Mouse (Mus musculus) midbrain, embryonic 13.5 days (tissue): ENCODE results near the gene Dab2ip. TPM values are rescaled to one million over a fixed set of nuclear protein-coding genes. Genes with fewer than 3 reads are reported as not detected.
A peak's percentile ranks its signal among the peaks of the same experiment; 100 is the strongest.

ENCODE experiments used
- ATAC-seq: fragments of 200-750 bp; cut with Nextera tagmentation; 2 replicates; pipeline ENCODE4 v1.8.0; 2017; ENCODE audit warnings: mild to moderate bottlenecking, moderate TSS enrichment, moderate library complexity
- H3K27ac ChIP-seq: fragments of 300-500 bp; sonication (generic); 2 replicates; pipeline ENCODE4 v1.5.1; 2015; ENCODE audit warnings: inconsistent platforms, mild to moderate bottlenecking, moderate library complexity
- H3K27me3 ChIP-seq: fragments of 300-500 bp; sonication (generic); 2 replicates; pipeline ENCODE4 v1.6.1; 2015; ENCODE audit warnings: mild to moderate bottlenecking, inconsistent platforms
- H3K36me3 ChIP-seq: fragments of 300-500 bp; sonication (generic); 2 replicates; pipeline ENCODE4 v1.6.1; 2015; ENCODE audit warnings: mild to moderate bottlenecking, inconsistent platforms
- H3K4me1 ChIP-seq: fragments of 300-500 bp; sonication (generic); replicated peaks from 2 replicates; pipeline ENCODE4 v1.6.1; 2015; ENCODE audit warnings: inconsistent platforms
- H3K4me2 ChIP-seq: fragments of 300-500 bp; sonication (generic); replicated peaks from 2 replicates; pipeline ENCODE4 v1.6.1; 2015; ENCODE audit warnings: moderate library complexity, mild to moderate bottlenecking, inconsistent platforms
- H3K4me3 ChIP-seq: fragments of 300-500 bp; sonication (generic); replicated peaks from 2 replicates; pipeline ENCODE4 v1.5.1; 2015; ENCODE audit warnings: mild to moderate bottlenecking, inconsistent platforms
- H3K9ac ChIP-seq: fragments of 300-500 bp; sonication (generic); replicated peaks from 2 replicates; pipeline ENCODE4 v1.6.1; 2015; ENCODE audit warnings: mild to moderate bottlenecking, inconsistent platforms
- H3K9me3 ChIP-seq: fragments of 300-500 bp; sonication (generic); 2 replicates; pipeline ENCODE4 v1.6.1; 2016; ENCODE audit warnings: mild to moderate bottlenecking, inconsistent platforms
- WGBS: fragments of 180-500 bp; shearing (Covaris S2); methylation state at CpG from one replicate; pipeline ENCODE4 v1.1.7; 2015; 5-methylcytosine and 5-hydroxymethylcytosine counted together
- polyA plus RNA-seq: library from polyadenylated mRNA; unstranded; fragments of >200 nt; fragmentation: Nextera tagmentation; extraction: Ambion mirVana; gene quantifications from 2 replicates; pipeline ENCODE4 v1.2.1, GENCODE M21; 2015

Gene Dab2ip
- polyA plus RNA-seq, 1 experiment from 2014 or later: 36.3 TPM

- Histone ChIP-seq H3K9ac (no peak overlapping the region), H3K27me3 (peaks cover 5% of the 10 kb centered on the region; the same call in 1 of the 2 replicates), H3K36me3 (no peaks in the 10 kb centered on the region), H3K4me3 (no peak overlapping the region), H3K4me1 (peaks cover 55% of the 10 kb centered on the region), H3K27ac (peak overlapping the region; percentile 57), H3K9me3 (no peaks in the 10 kb centered on the region), H3K4me2 (no peak overlapping the region)
- no peak for ATAC-seq
- WGBS: 54% methylated on average over 11 of the region's 11 CpGs
These were observed 69.3 kb downstream of the Dab2ip start for GRCm38 (mm10) chr2:35627298-35627898.

GRCm38 (mm10) chr2:35628052-35628451 lies 70.0 kb downstream of the Dab2ip start:
- Histone ChIP-seq H3K4me1 (peaks cover 48% of the 10 kb centered on the region), H3K27ac (peak overlapping the region; percentile 57; the same call in 1 of the 2 replicates)
- WGBS: 53% methylated on average over 7 of the region's 7 CpGs

GRCm38 (mm10) chr2:35628656-35629055 lies 70.6 kb downstream of the Dab2ip start:
- Histone ChIP-seq H3K4me2 (no peak overlapping the region), H3K4me1 (peaks cover 42% of the 10 kb centered on the region), H3K27me3 (peaks cover 5% of the 10 kb centered on the region; the same call in 1 of the 2 replicates), H3K9me3 (no peaks in the 10 kb centered on the region), H3K9ac (no peak overlapping the region), H3K4me3 (no peak overlapping the region), H3K27ac (no peak overlapping the region), H3K36me3 (no peaks in the 10 kb centered on the region)
- 90% methylated on average over 4 of the region's 4 CpGs for WGBS
- ATAC-seq: no peak

More at GRCm38 (mm10) chr2:35628052-35628451, 70.0 kb downstream of the Dab2ip start:
- no peak overlapping the region for H3K4me3 ChIP-seq
- peaks cover 5% of the 10 kb centered on the region; the same call in 1 of the 2 replicates for H3K27me3 ChIP-seq
- H3K36me3 ChIP-seq: no peaks in the 10 kb centered on the region
- no peaks in the 10 kb centered on the region for H3K9me3 ChIP-seq
- no peak overlapping the region for H3K9ac ChIP-seq
- ATAC-seq: no peak
- H3K4me2 ChIP-seq: no peak overlapping the region

GRCm38 (mm10) chr2:35629126-35629525 lies 71.1 kb downstream of the Dab2ip start:
- no peak for ATAC-seq
- Histone ChIP-seq H3K9me3 (no peaks in the 10 kb centered on the region), H3K4me3 (no peak overlapping the region), H3K4me2 (no peak overlapping the region), H3K27me3 (peaks cover 2% of the 10 kb centered on the region; the same call in 1 of the 2 replicates), H3K9ac (no peak overlapping the region), H3K4me1 (peaks cover 41% of the 10 kb centered on the region), H3K36me3 (no peaks in the 10 kb centered on the region), H3K27ac (no peak overlapping the region)
- WGBS: 91% methylated on average over 5 of the region's 8 CpGs

- 87% methylated on average over 4 of the region's 4 CpGs for WGBS
- H3K36me3 ChIP-seq: no peaks in the 10 kb centered on the region
- ATAC-seq: no peak
These were observed 75.3 kb downstream of the Dab2ip start for GRCm38 (mm10) chr2:35633392-35633791.

GRCm38 (mm10) chr2:35634963-35635362 lies 76.9 kb downstream of the Dab2ip start:
- no peaks in the 10 kb centered on the region for H3K27me3 ChIP-seq
- H3K36me3 ChIP-seq: no peaks in the 10 kb centered on the region
- 94% methylated on average over 4 of the region's 4 CpGs for WGBS
- no peak overlapping the region for H3K9ac ChIP-seq
- no peak overlapping the region for H3K4me2 ChIP-seq
- H3K27ac ChIP-seq: no peak overlapping the region
- H3K4me3 ChIP-seq: no peak overlapping the region
- H3K9me3 ChIP-seq: no peaks in the 10 kb centered on the region
- H3K4me1 ChIP-seq: peaks cover 16% of the 10 kb centered on the region
- no peak for ATAC-seq

More at GRCm38 (mm10) chr2:35633392-35633791, 75.3 kb downstream of the Dab2ip start:
- Histone ChIP-seq H3K4me2 (no peak overlapping the region), H3K27me3 (no peaks in the 10 kb centered on the region), H3K9ac (no peak overlapping the region), H3K4me3 (no peak overlapping the region), H3K4me1 (peaks cover 19% of the 10 kb centered on the region), H3K9me3 (no peaks in the 10 kb centered on the region), H3K27ac (no peak overlapping the region)

GRCm38 (mm10) chr2:35635541-35635940 lies 77.5 kb downstream of the Dab2ip start:
- Histone ChIP-seq H3K27me3 (no peaks in the 10 kb centered on the region), H3K36me3 (no peaks in the 10 kb centered on the region), H3K4me3 (no peak overlapping the region), H3K9me3 (no peaks in the 10 kb centered on the region), H3K4me2 (no peak overlapping the region), H3K9ac (no peak overlapping the region), H3K4me1 (peaks cover 16% of the 10 kb centered on the region), H3K27ac (no peak overlapping the region)
- no peak for ATAC-seq
- 70% methylated on average over 4 of the region's 4 CpGs for WGBS

- Histone ChIP-seq H3K36me3 (no peaks in the 10 kb centered on the region), H3K4me1 (peaks cover 16% of the 10 kb centered on the region), H3K27me3 (no peaks in the 10 kb centered on the region), H3K27ac (peak overlapping the region; percentile 25), H3K9ac (no peak overlapping the region), H3K4me2 (no peak overlapping the region), H3K9me3 (no peaks in the 10 kb centered on the region), H3K4me3 (no peak overlapping the region)
- WGBS: 58% methylated on average over 13 of the region's 13 CpGs
- ATAC-seq: peak; percentile 63
These were observed 79.9 kb downstream of the Dab2ip start for GRCm38 (mm10) chr2:35637880-35638535.

GRCm38 (mm10) chr2:35639799-35640198 lies 81.7 kb downstream of the Dab2ip start:
- Histone ChIP-seq H3K4me2 (no peak overlapping the region), H3K27ac (no peak overlapping the region), H3K4me1 (peaks cover 13% of the 10 kb centered on the region), H3K9ac (no peak overlapping the region), H3K36me3 (no peaks in the 10 kb centered on the region), H3K4me3 (no peak overlapping the region), H3K27me3 (no peaks in the 10 kb centered on the region), H3K9me3 (no peaks in the 10 kb centered on the region)
- ATAC-seq: no peak
- 91% methylated on average over 2 of the region's 2 CpGs for WGBS

- H3K4me2 ChIP-seq: no peak overlapping the region
- H3K4me1 ChIP-seq: peaks cover 13% of the 10 kb centered on the region
- 87% methylated on average over 13 of the region's 13 CpGs for WGBS
- H3K27me3 ChIP-seq: no peaks in the 10 kb centered on the region
- H3K9me3 ChIP-seq: no peaks in the 10 kb centered on the region
- no peaks in the 10 kb centered on the region for H3K36me3 ChIP-seq
- no peak overlapping the region for H3K9ac ChIP-seq
- no peak overlapping the region for H3K27ac ChIP-seq
- no peak overlapping the region for H3K4me3 ChIP-seq
- no peak for ATAC-seq
These were observed 82.5 kb downstream of the Dab2ip start for GRCm38 (mm10) chr2:35640576-35640975.

- Histone ChIP-seq H3K9me3 (no peaks in the 10 kb centered on the region), H3K36me3 (no peaks in the 10 kb centered on the region), H3K27ac (no peak overlapping the region), H3K4me3 (no peak overlapping the region), H3K27me3 (no peaks in the 10 kb centered on the region), H3K4me1 (peaks cover 13% of the 10 kb centered on the region), H3K4me2 (no peak overlapping the region), H3K9ac (no peak overlapping the region)
- no peak for ATAC-seq
- 86% methylated on average over 7 of the region's 7 CpGs for WGBS
These were observed 84.2 kb downstream of the Dab2ip start for GRCm38 (mm10) chr2:35642224-35642623.

GRCm38 (mm10) chr2:35646553-35646952 lies 88.5 kb downstream of the Dab2ip start:
- 92% methylated on average over 8 of the region's 8 CpGs for WGBS
- peaks cover 6% of the 10 kb centered on the region for H3K4me1 ChIP-seq
- H3K4me3 ChIP-seq: no peak overlapping the region
- no peak overlapping the region; the same call in 1 of the 2 replicates for H3K9ac ChIP-seq
- no peak for ATAC-seq
- no peaks in the 10 kb centered on the region for H3K27me3 ChIP-seq
- H3K36me3 ChIP-seq: no peaks in the 10 kb centered on the region
- H3K9me3 ChIP-seq: no peaks in the 10 kb centered on the region
- no peak overlapping the region for H3K27ac ChIP-seq
- H3K4me2 ChIP-seq: no peak overlapping the region
